Mouse (Mus musculus): Measurements from ENCODE around the gene Lcat. TPM values are rescaled to one million over a fixed set of nuclear protein-coding genes. Genes with fewer than 3 reads are reported as not detected.
A peak's percentile ranks its signal among the peaks of the same experiment; 100 is the strongest.

The Lcat gene
- polyA plus RNA-seq, 1 experiment from 2014 or later, result 1.8 TPM

GRCm38 (mm10) chr8:105956556-105956955, 13.4 kb upstream of the Lcat start:
- no peaks in the 10 kb centered on the region for H3K9me3 ChIP-seq (ENCODE audit: low read length)
- H3K4me3 ChIP-seq (ENCODE audit: low read length), result no peak overlapping the region
- H3K27ac ChIP-seq (ENCODE audit: low read length), result no peak overlapping the region
- no peak overlapping the region for H3K9ac ChIP-seq (replicated peaks; ENCODE audit: low read length)
- H3K27me3 ChIP-seq (ENCODE audit: insufficient read depth, low read length), result no peaks in the 10 kb centered on the region
- H3K4me2 ChIP-seq (replicated peaks; ENCODE audit: low read depth, low read length), result no peak overlapping the region
- H3K4me1 ChIP-seq (ENCODE audit: insufficient read depth, low read length), result peaks cover 1% of the 10 kb centered on the region; the same call in 1 of the 2 replicates
- ATAC-seq (ENCODE audit: low FRiP score, low TSS enrichment), result no peak
- peaks cover 24% of the 10 kb centered on the region for H3K36me3 ChIP-seq (ENCODE audit: insufficient read depth, low read length)
- WGBS, result 88% methylated on average over 4 of the region's 4 CpGs

GRCm38 (mm10) chr8:105951057-105951659, 8.0 kb upstream of the Lcat start:
- ATAC-seq (ENCODE audit: low FRiP score, low TSS enrichment), result peak; percentile 58; the same call in 1 of the 2 replicates
- no peaks in the 10 kb centered on the region for H3K27me3 ChIP-seq (ENCODE audit: insufficient read depth, low read length)
- H3K4me2 ChIP-seq (replicated peaks; ENCODE audit: low read depth, low read length), result no peak overlapping the region
- H3K9me3 ChIP-seq (ENCODE audit: low read length), result no peaks in the 10 kb centered on the region
- 39% methylated on average over 7 of the region's 7 CpGs for WGBS
- H3K4me3 ChIP-seq (ENCODE audit: low read length), result no peak overlapping the region
- no peak overlapping the region for H3K9ac ChIP-seq (replicated peaks; ENCODE audit: low read length)
- H3K4me1 ChIP-seq (ENCODE audit: insufficient read depth, low read length), result peaks cover 12% of the 10 kb centered on the region
- H3K27ac ChIP-seq (ENCODE audit: low read length), result no peak overlapping the region; the same call in 1 of the 2 replicates
- H3K36me3 ChIP-seq (ENCODE audit: insufficient read depth, low read length), result peaks cover 44% of the 10 kb centered on the region

GRCm38 (mm10) chr8:105949350-105949749, 6.2 kb upstream of the Lcat start:
- ATAC-seq (ENCODE audit: low FRiP score, low TSS enrichment), result no peak; the same call in 1 of the 2 replicates
- Histone ChIP-seq H3K36me3 (ENCODE audit: insufficient read depth, low read length) (peaks cover 49% of the 10 kb centered on the region), H3K9me3 (ENCODE audit: low read length) (no peaks in the 10 kb centered on the region), H3K4me3 (ENCODE audit: low read length) (no peak overlapping the region), H3K4me2 (replicated peaks; ENCODE audit: low read depth, low read length) (no peak overlapping the region), H3K27me3 (ENCODE audit: insufficient read depth, low read length) (no peaks in the 10 kb centered on the region), H3K9ac (replicated peaks; ENCODE audit: low read length) (no peak overlapping the region), H3K4me1 (ENCODE audit: insufficient read depth, low read length) (peaks cover 12% of the 10 kb centered on the region), H3K27ac (ENCODE audit: low read length) (no peak overlapping the region)
- WGBS, result 47% methylated on average over 10 of the region's 10 CpGs

- Histone ChIP-seq H3K4me2 (replicated peaks; ENCODE audit: low read depth, low read length) (no peak overlapping the region), H3K4me1 (ENCODE audit: insufficient read depth, low read length) (peaks cover 7% of the 10 kb centered on the region), H3K27ac (ENCODE audit: low read length) (no peak overlapping the region), H3K9me3 (ENCODE audit: low read length) (no peaks in the 10 kb centered on the region), H3K27me3 (ENCODE audit: insufficient read depth, low read length) (no peaks in the 10 kb centered on the region), H3K4me3 (ENCODE audit: low read length) (no peak overlapping the region), H3K36me3 (ENCODE audit: insufficient read depth, low read length) (peaks cover 43% of the 10 kb centered on the region), H3K9ac (replicated peaks; ENCODE audit: low read length) (no peak overlapping the region)
- no peak for ATAC-seq (ENCODE audit: low FRiP score, low TSS enrichment)
- WGBS, result 93% methylated on average over 5 of the region's 5 CpGs
Measured at GRCm38 (mm10) chr8:105942542-105942941, 640 bp downstream of the Lcat start.

GRCm38 (mm10) chr8:105942026-105942425, 1.2 kb downstream of the Lcat start:
- H3K27me3 ChIP-seq (ENCODE audit: insufficient read depth, low read length), result no peaks in the 10 kb centered on the region
- 95% methylated on average over 11 of the region's 11 CpGs for WGBS
- ATAC-seq (ENCODE audit: low FRiP score, low TSS enrichment), result no peak
- H3K4me1 ChIP-seq (ENCODE audit: insufficient read depth, low read length), result peaks cover 7% of the 10 kb centered on the region
- H3K36me3 ChIP-seq (ENCODE audit: insufficient read depth, low read length), result peaks cover 41% of the 10 kb centered on the region
- no peak overlapping the region for H3K4me3 ChIP-seq (ENCODE audit: low read length)
- H3K27ac ChIP-seq (ENCODE audit: low read length), result no peak overlapping the region
- no peak overlapping the region for H3K4me2 ChIP-seq (replicated peaks; ENCODE audit: low read depth, low read length)
- no peaks in the 10 kb centered on the region for H3K9me3 ChIP-seq (ENCODE audit: low read length)
- no peak overlapping the region for H3K9ac ChIP-seq (replicated peaks; ENCODE audit: low read length)

- Histone ChIP-seq H3K4me1 (ENCODE audit: insufficient read depth, low read length) (peaks cover 15% of the 10 kb centered on the region), H3K4me3 (ENCODE audit: low read length) (peak within 1 kb of the TSS; percentile 67), H3K9ac (replicated peaks; ENCODE audit: low read length) (peak within 1 kb of the TSS; percentile 82), H3K36me3 (ENCODE audit: insufficient read depth, low read length) (peaks cover 10% of the 10 kb centered on the region; the same call in 1 of the 2 replicates), H3K27me3 (ENCODE audit: insufficient read depth, low read length) (no peaks in the 10 kb centered on the region), H3K9me3 (ENCODE audit: low read length) (no peaks in the 10 kb centered on the region), H3K27ac (ENCODE audit: low read length) (peak within 1 kb of the TSS; percentile 89), H3K4me2 (replicated peaks; ENCODE audit: low read depth, low read length) (peak within 1 kb of the TSS; percentile 95)
- no peak for ATAC-seq (ENCODE audit: low FRiP score, low TSS enrichment)
- 15% methylated on average over 4 of the region's 4 CpGs for WGBS
Measured at GRCm38 (mm10) chr8:105938306-105938669, 4.9 kb downstream of the Lcat start, which contains the start of gene Psmb10. TSS of gene Psmb10 (minus strand) at chr8:105938444.

GRCm38 (mm10) chr8:105937496-105938305, 5.5 kb downstream of the Lcat start:
- peak; percentile 24; the same call in 1 of the 2 replicates for ATAC-seq (ENCODE audit: low FRiP score, low TSS enrichment)
- Histone ChIP-seq H3K36me3 (ENCODE audit: insufficient read depth, low read length) (peaks cover 6% of the 10 kb centered on the region; the same call in 1 of the 2 replicates), H3K4me3 (ENCODE audit: low read length) (peak overlapping the region; percentile 67), H3K4me2 (replicated peaks; ENCODE audit: low read depth, low read length) (peak overlapping the region; percentile 95), H3K27me3 (ENCODE audit: insufficient read depth, low read length) (no peaks in the 10 kb centered on the region), H3K4me1 (ENCODE audit: insufficient read depth, low read length) (peaks cover 15% of the 10 kb centered on the region), H3K9me3 (ENCODE audit: low read length) (no peaks in the 10 kb centered on the region), H3K27ac (ENCODE audit: low read length) (peak overlapping the region; percentile 89), H3K9ac (replicated peaks; ENCODE audit: low read length) (peak overlapping the region; percentile 82)
- under 1% methylated on average over 33 of the region's 33 CpGs for WGBS

- ATAC-seq (ENCODE audit: low FRiP score, low TSS enrichment), result peak; percentile 93
Measured at GRCm38 (mm10) chr8:105936866-105937475, 6.2 kb downstream of the Lcat start.

GRCm38 (mm10) chr8:105935863-105936603, 7.1 kb downstream of the Lcat start:
- Histone ChIP-seq H3K27ac (ENCODE audit: low read length) (peak overlapping the region; percentile 89; the same call in 1 of the 2 replicates), H3K4me1 (ENCODE audit: insufficient read depth, low read length) (peaks cover 15% of the 10 kb centered on the region), H3K9ac (replicated peaks; ENCODE audit: low read length) (peak overlapping the region; percentile 82), H3K36me3 (ENCODE audit: insufficient read depth, low read length) (0 out of 2 replicates have a peak, but pooled peaks cover 4% of the 10 kb centered on the region), H3K4me2 (replicated peaks; ENCODE audit: low read depth, low read length) (peak overlapping the region; percentile 95), H3K9me3 (ENCODE audit: low read length) (no peaks in the 10 kb centered on the region), H3K4me3 (ENCODE audit: low read length) (peak overlapping the region; percentile 67), H3K27me3 (ENCODE audit: insufficient read depth, low read length) (no peaks in the 10 kb centered on the region)
- ATAC-seq (ENCODE audit: low FRiP score, low TSS enrichment), result no peak
- 38% methylated on average over 7 of the region's 7 CpGs for WGBS

More at GRCm38 (mm10) chr8:105936866-105937475, 6.2 kb downstream of the Lcat start:
- H3K27ac ChIP-seq (ENCODE audit: low read length), result peak overlapping the region; percentile 89
- H3K36me3 ChIP-seq (ENCODE audit: insufficient read depth, low read length), result peaks cover 9% of the 10 kb centered on the region; the same call in 1 of the 2 replicates
- H3K9me3 ChIP-seq (ENCODE audit: low read length), result no peaks in the 10 kb centered on the region
- peaks cover 15% of the 10 kb centered on the region for H3K4me1 ChIP-seq (ENCODE audit: insufficient read depth, low read length)
- H3K9ac ChIP-seq (replicated peaks; ENCODE audit: low read length), result peak overlapping the region; percentile 82
- H3K4me3 ChIP-seq (ENCODE audit: low read length), result peak overlapping the region; percentile 67
- under 1% methylated on average over 30 of the region's 30 CpGs for WGBS
- H3K4me2 ChIP-seq (replicated peaks; ENCODE audit: low read depth, low read length), result peak overlapping the region; percentile 95
- H3K27me3 ChIP-seq (ENCODE audit: insufficient read depth, low read length), result no peaks in the 10 kb centered on the region

Data from kidney, embryonic 16.5 days (tissue).